Mouse (Mus musculus): ENCODE data around the gene 1700018G05Rik. TPM values are rescaled to one million over a fixed set of nuclear protein-coding genes. Genes with fewer than 3 reads are reported as not detected.

Gene 1700018G05Rik
- not detected for polyA plus RNA-seq (2017; shearing (Covaris generic))

DNA sequence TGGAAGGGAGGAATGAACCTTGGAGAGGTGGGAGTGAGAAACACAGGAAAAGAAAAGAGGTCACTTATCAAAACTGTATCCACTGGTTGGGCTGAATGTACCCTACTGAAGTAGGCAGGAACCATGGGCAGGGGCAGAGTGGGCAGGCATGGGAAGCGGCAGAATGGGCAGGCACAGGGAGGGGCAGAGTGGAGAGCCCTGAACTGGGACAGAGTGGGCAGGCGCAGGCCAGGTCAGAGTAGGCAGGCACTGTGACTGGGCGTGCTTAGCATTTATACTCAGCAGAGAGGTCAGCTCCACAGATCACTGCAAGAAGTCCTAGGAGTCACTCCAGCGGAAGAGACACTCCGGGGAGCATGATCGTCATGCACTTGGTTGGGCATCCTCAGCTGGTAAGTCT lies at the start of gene 1700018G05Rik:
Gene 1700018G05Rik, plus strand, starts transcription at position 301 of the 400 bp plus-strand sequence.

DNA sequence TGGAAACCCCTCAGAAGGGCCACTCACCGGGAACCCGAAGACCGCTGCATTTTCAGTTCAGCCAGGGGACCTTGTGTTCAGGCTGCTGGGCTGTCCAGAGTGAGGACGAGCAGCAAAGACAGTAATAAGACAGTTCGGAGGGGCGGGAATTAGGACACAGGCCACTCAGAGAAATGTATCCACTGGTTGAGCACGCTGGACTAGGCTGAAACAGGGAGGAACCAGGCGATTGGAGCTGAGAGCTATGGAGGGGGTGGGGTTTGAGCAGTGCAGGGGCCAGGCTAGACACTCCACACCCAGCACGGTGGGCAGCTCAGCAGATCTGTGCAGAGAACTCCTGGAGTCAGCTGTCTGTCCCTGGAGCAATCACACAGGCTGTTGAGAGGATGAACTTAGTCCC lies 19.6 kb upstream of the 1700018G05Rik start, which contains the start of the genes Dmrtc1a and 1700011M02Rik:
Gene Dmrtc1a, minus strand, starts transcription at position 101 of the 400 bp plus-strand sequence.
Gene 1700011M02Rik, plus strand, starts transcription at position 319 of the 400 bp plus-strand sequence.

Other genes with a start within 250 kb of the 1700018G05Rik start
- gene Gm3880, start 241.4 kb upstream of the 1700018G05Rik start, polyA plus RNA-seq (2017; shearing (Covaris generic)), result not detected
- not detected for gene Gm9112, start 220.7 kb upstream of the 1700018G05Rik start, polyA plus RNA-seq (2017; shearing (Covaris generic))
- not detected for gene Dmrtc1b, start 220.5 kb upstream of the 1700018G05Rik start, polyA plus RNA-seq (2017; shearing (Covaris generic))
- gene Dmrtc1c1, start 125.4 kb upstream of the 1700018G05Rik start, polyA plus RNA-seq (2017; shearing (Covaris generic)), result not detected
- not detected for gene Dmrtc1c2, start 73.8 kb upstream of the 1700018G05Rik start, polyA plus RNA-seq (2017; shearing (Covaris generic))
- not detected for gene 1700031F05Rik, start 60.4 kb upstream of the 1700018G05Rik start, polyA plus RNA-seq (2017; shearing (Covaris generic))
- gene Dmrtc1a, start 19.7 kb upstream of the 1700018G05Rik start, polyA plus RNA-seq (2017; shearing (Covaris generic)), result not detected
- gene 1700011M02Rik, start 19.5 kb upstream of the 1700018G05Rik start, polyA plus RNA-seq (2017; shearing (Covaris generic)), result not detected

Data from CD4-positive, CD25-positive, alpha-beta regulatory T cell (primary cell).